Mouse (Mus musculus): ENCODE data around the gene Slc36a2.

Gene Slc36a2

DNA sequence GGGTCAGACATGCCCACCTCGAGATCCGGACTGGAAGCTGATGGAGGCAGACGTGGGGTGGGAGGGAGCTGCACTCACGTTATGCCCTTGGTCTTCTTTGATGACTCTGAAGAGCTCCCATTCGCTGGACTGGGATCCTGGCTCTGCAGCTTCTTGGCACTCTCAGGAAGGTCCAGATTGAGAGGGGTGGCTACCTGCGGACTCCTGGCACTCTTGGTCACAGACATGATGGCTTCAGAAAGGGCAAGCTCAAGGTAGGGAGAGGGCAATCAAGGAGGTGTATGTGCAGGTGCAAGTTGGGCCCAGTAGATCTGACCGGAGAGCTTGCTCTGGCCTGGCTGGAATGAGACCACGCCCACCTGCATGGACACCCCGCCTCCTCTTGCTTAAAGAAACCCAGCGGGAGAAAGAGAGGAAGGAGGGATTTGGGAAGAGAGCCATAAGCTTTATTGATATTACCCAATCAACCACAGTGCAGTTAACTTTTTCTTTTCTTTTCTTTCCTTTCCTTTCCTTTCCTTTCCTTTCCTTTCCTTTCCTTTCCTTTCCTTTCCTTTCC, at the start of gene Slc36a2:
Gene Slc36a2 (minus strand): TSS at position 345 of the 559 bp plus-strand sequence.
- peak; percentile 91 for DNase-seq (ENCODE audit: low read depth, low spot score)

DNA sequence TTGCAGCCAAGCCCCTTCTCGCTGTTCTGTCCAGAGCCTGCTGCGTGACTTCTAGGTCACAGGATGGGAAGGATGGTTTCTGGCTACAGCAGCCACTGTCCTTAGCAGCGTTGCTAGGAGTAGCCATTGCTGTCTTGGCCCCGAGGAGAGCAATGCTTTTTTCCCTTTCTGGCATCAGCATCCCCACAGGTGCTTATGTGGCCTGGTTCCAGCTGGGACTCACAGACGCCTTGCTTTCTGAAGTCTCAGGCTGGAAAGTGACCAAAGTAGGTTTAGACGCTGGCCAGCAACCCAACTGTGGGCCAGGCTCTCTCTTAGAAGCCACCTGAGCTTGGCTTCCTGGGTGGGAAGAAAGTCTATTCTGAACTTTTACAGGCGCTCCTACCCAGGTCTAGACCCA, 49.4 kb upstream of the Slc36a2 start:
- DNase-seq (ENCODE audit: low read depth, low spot score) = peak; percentile 86

DNA sequence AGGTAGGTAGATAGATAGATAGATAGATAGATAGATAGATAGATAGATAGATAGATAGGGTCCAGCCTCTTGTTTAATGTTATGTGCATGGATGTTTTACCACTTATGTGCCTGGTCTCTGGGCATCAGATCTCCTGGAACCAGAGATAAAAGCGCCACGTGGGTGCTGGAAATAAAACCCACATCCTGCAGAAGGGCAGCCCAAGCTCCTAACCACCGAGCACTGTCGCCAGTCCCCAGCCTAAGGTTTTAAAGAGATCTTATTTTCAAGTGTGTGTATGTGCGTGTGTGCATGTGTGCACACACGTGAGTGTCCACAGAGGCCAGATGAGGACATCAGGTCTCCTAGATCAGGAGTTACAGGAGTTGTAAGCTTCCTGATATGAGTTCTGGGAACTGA, 46.2 kb upstream of the Slc36a2 start:
- DNase-seq (ENCODE audit: low read depth, low spot score) = no peak

DNA sequence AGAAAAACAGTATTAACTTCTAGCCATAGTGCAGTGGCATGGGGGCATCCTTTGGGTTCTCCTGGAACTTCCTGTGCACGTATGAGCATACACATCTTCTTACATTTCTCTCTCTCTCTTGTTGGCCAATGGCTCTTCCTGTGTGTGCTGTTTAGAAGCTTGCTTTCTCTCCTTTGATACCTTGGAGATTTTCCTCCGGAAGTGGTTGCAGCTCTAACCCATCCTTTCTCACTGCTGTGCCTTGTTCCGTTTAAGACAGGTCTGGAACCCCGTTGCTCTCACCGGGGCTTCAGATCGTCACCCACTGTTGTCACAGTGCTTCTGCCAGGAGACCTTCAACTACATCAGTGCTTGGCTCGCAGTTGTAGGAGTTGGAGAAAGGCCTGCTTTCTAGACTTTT, 36.4 kb upstream of the Slc36a2 start:
- DNase-seq (ENCODE audit: low read depth, low spot score) = no peak

DNA sequence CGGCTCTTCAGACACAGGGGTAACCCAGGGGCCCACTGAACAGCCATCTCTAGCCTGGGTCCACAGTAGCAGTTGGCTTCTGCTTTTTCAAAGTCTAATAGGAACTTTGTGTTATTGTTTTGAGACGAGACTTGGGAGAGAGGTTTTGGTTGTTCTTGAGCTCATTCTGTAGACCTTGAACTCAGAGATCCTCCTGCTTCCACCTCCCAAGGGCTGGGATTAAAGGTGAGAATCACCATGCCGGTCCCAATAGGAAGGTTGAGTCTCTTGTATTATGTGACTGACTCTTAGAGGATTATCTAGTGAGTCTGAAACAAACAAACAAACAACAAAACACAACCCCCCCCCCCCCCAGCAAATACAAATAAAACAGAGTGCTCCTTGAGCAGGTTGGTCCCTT, 33.6 kb upstream of the Slc36a2 start:
- no peak for DNase-seq (ENCODE audit: low read depth, low spot score)

DNA sequence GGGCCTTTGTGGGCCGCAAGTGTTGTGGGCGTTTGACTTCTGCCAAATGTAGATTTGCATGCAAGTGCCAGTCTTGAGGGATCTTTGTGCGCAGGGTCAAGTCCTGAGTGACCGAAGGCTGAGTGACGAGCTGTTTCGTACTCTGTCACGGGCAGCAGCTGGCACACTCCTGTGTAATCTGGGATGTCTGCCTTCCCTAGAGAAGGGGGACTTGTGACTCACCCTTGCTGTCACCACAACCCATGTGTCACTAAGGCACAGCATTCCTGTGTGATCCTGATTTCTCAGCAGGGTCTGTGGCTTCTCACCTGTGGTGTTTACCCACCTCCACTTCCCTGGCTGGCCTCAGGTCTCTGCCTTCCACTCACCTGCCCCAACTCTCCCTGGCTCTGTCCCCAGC, 33.0 kb upstream of the Slc36a2 start:
- DNase-seq (ENCODE audit: low read depth, low spot score) = peak; percentile 63

DNA sequence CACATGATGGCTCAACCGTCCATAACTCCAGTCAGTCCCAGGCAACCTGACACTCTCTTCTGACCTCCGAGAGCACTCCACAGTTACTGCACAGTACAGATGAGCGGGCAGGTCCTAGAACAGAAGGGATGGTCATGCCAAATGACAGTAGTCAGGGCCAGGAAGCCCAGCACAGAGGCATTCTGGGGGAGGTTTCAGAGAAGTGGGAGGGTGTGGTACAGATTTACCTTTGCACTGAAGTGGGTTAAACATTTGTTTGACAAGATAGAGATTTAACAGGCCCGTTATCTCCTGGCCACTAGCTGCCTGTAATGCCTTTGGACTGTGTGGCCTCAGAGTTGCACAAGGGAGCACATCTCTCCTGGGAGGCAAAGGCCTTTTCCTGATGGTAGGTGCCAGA, 32.5 kb upstream of the Slc36a2 start:
- DNase-seq (ENCODE audit: low read depth, low spot score) = no peak

DNA sequence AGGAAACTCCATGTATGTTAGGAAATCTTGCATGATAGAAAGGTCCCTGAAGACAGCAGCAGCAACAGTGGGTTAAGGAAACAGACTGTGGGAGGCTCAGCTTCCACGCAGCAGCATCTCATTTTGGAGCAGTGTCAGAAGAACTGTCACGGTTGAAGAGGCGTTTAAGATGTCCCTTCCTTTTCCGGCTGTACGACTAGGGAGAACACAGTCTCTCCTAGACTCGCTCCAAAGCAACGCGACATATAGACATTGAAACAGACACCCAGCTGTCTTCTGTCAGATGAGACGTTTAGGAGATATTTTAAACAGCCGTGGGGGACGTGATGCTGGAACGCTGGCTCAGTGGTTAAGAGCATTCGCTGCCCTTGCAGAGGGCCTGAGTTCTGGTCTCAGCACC, 32.0 kb upstream of the Slc36a2 start:
- DNase-seq (ENCODE audit: low read depth, low spot score) = peak; percentile 91

DNA sequence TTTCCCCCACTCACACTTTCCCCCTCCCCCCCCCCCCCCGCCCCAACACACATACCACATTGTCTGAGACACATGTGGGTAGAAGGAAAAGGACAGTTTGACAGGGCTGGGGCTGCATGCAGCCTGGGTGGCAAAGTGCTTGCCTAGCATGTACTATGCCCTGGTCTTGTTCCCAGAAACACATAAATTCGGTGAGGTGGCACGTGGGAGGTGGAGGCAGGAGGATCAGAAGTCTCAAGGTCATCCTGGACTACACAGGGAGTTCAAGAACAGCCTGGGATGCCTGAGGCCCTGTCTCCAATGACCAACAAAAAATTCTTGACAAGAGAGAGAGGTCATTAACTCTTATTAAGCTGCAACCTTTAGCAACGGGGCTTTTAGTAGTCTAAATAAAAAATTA, 31.2 kb upstream of the Slc36a2 start:
- DNase-seq (ENCODE audit: low read depth, low spot score) = no peak

DNA sequence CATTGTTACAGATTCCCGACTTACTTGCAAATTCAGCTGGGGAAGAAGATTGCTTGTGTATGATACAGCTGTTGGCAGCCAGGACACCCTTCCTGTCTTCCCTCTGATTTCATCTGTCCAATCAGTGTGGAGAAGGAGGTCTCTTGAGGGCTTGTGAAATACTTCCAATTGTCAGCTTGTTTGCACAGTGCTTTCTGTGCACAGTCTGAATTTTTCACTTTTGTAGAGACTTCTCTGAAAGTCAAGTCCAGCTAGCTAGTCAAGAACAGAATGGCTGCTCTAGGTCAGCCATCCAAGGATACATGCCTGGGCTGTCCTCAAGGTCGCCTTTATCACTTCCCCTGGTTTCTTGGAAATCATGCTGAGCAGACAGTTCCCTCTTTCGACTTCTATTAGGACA, 30.1 kb upstream of the Slc36a2 start:
- no peak for DNase-seq (ENCODE audit: low read depth, low spot score)

DNA sequence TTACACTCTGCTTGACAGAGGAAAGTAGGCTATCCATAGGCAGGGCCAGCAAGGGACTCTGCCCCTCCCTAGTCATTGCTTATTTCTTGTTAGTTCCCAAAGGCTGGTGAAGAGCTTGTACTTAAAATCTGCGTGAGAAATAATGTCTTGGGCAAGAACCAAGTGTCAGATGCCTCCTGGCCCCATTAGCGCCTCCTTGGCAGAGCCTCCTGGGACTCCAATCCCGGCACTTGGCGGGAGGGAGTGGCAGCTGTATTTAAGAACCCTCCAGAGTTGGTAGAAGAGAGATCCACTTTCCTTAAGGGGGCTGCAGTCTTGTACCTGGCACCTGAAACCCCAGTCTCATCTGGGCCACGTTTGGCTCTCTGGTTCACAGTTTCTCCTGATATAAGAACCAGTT, 29.3 kb upstream of the Slc36a2 start:
- DNase-seq (ENCODE audit: low read depth, low spot score) = no peak

DNA sequence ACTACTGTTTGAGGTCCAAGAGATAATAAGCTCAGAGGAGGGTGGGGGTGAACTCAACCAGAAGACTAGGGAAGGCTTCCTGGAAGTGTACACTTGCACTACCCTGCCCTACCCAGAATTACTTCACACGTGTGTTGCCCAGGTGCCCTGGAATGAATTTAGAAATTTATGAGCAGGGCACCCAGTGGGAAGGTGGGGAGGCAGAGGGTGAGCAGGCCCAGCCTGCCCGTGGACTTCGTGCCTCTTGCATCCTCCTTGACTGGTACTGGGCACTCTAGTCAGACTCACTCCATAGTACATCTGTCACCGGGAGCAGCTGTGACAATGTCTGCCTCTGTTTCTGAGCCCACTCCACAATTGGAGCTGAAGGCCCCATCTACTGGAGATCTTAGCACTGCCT, 28.6 kb upstream of the Slc36a2 start:
- DNase-seq (ENCODE audit: low read depth, low spot score) = no peak

DNA sequence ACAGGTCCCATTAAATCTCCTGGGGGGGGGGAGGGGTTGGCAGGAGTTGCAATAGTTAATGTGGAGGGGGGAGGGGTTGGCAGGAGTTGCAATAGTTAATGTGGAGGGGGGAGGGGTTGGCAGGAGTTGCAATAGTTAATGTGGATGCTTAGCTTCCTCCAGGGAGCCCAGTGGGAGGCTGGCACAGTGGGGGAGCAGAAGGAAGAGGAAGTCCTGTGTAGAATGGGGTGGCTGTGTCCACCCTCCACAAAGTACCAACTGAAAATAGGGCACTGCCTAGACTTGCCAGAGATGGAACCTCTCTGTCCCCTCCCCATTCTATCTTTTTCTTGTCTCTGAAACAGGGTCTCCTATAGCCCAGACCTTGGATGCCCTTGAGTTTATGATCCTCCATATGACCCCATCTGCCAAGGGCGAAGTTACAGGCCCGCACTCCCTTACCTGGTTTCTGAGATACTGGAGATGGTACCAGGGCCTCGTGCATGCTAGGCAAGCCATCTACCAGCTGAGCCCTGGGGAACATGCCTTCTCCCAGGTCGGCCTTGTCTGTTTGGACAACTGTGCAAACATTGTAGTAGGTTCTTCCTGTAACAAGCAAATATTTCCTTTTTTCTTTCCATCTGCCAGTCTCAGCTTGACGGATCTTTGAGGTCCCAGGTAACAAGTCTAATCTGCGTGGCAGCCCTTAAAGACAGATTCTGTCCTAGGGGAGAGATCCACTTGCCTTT, 24.9 kb upstream of the Slc36a2 start:
- DNase-seq (ENCODE audit: low read depth, low spot score) = no peak

DNA sequence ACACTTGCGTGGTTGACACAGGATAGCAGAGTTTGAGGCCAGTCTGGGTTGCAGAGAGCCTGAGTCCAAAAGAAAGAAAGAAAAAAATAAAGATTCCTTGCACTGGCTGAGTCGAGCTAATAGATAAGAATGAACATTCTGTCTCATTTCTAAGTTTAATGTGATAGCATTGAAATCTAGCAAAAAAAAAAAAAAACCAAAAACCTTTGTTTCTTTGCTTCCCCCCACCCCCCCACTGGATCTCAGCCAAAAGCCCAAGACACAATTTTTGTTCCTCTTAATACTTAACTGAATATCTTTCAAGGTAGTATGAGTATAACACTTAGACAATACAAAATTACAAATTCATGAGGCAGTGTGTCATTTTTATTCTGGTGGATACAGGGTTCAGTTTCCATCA, 24.2 kb upstream of the Slc36a2 start:
- no peak for DNase-seq (ENCODE audit: low read depth, low spot score)

DNA sequence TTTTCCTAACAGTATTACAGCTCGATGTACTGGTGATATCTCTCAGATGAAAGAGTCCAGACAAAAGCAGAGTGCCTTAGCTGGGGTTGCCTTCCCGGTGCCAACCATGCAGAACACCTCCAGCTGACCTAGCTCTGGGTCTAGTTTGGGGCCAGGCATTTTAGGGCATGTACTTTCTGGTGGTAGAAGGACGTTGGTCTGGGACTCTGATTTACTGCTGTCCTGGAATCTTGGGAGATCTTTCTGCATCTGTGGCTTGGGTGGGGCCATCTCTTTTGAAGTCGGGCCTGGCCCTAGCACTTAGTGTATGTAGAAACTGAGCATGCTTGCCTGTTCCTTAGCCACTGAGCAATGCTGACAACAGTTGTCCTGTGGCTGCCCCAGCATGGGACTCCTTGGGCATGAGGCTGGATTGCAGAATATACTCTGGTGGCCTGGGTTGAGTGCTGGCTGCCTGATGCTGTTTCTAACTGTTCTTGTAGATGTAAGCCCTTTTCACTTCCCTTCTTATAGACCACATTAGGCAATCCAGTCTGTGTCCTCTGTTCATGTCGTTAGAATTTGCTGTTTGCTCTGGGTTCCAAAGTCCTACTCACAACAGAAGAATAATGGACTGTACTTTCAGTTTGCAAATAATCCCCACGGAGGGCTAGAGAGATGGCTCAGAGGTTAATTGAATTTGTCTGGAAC, 23.3 kb upstream of the Slc36a2 start:
- DNase-seq (ENCODE audit: low read depth, low spot score) = peak; percentile 52

DNA sequence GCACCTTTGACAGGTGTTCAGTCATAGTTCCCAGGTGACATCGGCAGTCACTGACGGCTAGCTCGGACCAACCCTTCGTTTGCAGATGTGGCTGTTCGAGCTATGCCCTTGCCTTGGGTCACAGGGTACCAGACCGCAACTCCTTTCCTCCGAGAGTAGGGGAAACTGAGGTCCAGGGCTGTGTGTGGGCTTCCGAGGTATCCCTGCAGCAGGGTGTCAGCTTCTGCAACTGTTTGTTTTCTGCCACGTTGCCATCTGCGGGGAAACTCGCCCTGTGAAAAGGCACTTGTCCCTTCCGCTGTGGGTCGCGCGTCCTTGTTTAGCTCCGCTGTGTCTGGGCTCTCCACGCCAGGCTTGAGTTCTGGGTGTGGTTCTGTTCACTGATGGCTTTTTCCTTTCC, 19.7 kb upstream of the Slc36a2 start:
- peak; percentile 65 for DNase-seq (ENCODE audit: low read depth, low spot score)

DNA sequence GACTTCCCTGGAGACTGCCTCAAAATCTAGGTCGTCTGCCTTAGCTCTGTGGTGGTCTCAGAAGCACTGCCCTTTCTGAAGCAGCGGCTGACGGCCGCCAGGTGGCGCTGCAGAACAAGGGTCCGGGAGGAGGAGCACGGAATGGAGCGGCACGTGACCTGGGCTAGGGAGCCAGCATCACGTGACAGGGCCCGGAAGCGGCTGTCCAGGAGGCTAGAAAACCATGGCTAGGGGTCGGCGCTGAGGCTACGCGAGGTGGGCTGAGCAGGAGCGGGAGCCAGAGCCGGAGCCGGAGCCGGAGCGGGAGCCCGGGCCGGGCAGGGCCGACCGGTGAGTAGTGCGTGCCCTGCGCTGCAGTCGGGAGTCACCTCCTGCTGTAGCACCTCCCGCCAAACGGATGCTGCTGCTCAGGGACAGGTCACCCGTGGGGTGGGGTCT, 19.3 kb upstream of the Slc36a2 start, which contains the start of gene Slc36a1:
Gene Slc36a1 (plus strand): TSS at position 192 of the 438 bp plus-strand sequence.
- DNase-seq (ENCODE audit: low read depth, low spot score) = peak; percentile 97

DNA sequence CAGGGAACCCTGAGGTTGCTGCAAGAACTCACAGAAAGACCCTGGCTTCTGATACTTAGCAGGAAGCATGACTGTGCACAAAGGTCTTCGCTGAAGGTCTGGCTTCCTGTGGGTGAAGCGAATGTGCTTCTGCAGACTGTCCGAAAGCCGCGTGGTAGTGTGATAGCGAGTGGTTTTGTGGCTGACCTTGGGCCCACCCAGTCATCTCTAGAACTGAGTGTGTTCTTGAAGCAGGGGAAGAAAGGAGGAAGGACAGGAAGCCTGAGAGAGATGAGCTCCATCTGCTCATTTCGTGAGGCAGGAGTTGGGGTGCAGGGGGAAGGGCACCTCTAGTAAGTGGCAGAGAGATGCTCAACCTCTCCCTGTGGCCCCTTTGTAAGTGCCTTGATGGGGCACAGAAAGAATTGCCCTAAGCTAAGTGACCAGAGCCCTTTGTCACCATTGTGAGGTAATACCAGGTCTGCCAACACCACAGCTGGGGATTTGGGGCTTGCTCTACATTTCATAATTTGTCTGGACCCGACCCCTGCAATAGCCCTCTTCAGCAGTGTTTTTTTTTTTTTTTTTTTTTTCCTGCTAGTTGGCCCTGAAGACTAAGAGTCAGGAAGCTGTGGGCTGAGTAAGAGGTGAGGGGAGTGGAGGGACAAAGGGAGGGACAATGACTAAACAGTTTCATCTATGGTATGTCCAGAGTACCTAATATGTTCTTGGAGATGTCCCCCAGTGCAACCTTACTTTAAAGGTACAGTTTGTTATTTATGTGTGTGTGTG, 13.0 kb upstream of the Slc36a2 start:
- no peak for DNase-seq (ENCODE audit: low read depth, low spot score)

DNA sequence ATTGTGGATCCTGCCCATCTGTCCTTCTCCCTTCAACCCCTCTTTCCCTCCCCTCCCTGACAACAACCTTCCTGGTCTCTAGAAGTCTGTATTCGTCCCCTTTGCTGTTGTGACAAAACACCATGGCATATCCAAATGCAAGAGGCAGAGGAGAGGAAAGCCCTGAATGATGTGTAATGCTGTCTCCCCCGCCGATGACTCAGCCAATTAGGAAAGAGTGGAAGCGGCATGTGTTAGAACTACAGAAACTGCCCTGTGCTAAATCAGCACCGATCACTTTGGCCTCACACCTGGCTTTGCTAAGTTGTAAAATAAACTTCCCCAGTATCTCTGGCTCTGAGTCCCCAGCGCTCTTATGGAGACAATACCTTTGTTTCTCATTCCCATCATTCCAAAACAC, 12.2 kb upstream of the Slc36a2 start:
- DNase-seq (ENCODE audit: low read depth, low spot score) = peak; percentile 56

DNA sequence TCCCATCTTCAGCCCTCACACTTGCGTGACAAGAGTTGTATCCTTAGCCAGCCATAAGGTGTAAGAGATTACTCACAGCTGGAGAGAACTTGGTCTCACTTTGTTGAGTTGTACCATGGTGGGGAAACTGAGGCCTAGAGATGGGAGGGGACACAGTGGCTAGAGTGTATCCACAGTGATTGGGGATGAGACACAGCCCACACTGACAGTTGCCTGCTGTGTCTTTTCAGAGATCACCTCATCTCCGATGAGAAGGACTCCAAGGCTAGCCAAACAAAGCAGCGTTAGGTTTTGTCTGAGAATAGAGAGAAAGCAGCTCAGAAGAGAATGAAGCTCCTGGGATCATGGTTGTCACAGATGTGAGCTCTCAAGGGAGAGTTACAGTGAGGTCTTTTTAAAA, 5.3 kb upstream of the Slc36a2 start:
- DNase-seq (ENCODE audit: low read depth, low spot score) = no peak

DNA sequence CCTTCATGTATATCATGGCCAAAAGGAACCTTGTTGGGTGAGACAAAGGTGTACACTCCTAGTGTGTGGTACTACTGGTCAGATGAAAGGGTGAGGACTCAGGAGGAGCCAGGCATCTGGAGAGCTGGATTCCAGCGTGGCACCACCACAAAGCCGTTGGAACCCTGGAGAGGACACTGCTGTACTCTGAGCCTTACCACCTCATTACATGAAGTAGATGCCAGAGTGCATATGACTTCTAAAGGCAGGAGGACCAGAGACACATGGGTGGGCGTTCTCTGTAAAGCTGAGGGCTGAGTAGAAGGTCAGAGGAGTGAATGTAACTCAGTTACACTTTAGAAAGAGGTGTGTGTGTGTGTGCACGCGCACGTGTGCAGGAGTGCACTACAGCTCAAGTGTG, 2.9 kb upstream of the Slc36a2 start:
- DNase-seq (ENCODE audit: low read depth, low spot score) = no peak

DNA sequence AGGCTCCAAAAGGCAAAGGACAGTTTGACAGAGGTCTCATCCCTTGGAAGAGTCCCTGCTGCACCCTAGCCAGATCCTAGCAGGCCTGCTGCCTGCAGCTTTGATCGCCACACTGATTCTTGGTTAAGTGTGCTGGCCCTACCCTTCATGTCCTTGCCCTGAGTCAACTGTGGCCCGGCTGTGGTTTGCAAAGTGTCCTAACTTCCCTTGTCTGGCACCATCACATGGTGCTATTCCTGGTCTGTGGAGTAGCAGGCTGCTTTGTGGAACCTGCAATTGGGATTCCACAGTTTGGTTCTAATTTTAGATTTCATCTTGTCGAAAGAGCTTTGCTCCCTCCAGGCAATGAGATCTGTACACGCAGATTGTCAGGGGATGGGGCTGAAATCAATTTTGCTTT, 2.4 kb upstream of the Slc36a2 start:
- peak; percentile 53 for DNase-seq (ENCODE audit: low read depth, low spot score)
